Mouse (Mus musculus): ENCODE results near the gene Fstl4. TPM values are rescaled to one million over a fixed set of nuclear protein-coding genes. Genes with fewer than 3 reads are reported as not detected.
A peak's percentile ranks its signal among the peaks of the same experiment; 100 is the strongest.

Gene Fstl4
- 15.9 and 16.5 TPM in 2 replicates for polyA plus RNA-seq (2015; fragmentation: Nextera tagmentation; extraction: Ambion mirVana)

GRCm38 (mm10) chr11:52764461-52764893 lies at the start of gene Fstl4:
Gene Fstl4, plus strand, starts transcription at chr11:52764634.
- Histone ChIP-seq H3K4me3 (replicated peaks) (peak within 1 kb of the TSS; percentile 60), H3K36me3 (no peaks in the 10 kb centered on the region), H3K27me3 (replicated peaks) (peaks cover 44% of the 10 kb centered on the region), H3K9ac (replicated peaks) (peak within 1 kb of the TSS; percentile 56), H3K27ac (replicated peaks) (no peak within 1 kb of the TSS), H3K4me2 (peak within 1 kb of the TSS; percentile 97), H3K9me3 (replicated peaks) (no peaks in the 10 kb centered on the region), H3K4me1 (peaks cover 27% of the 10 kb centered on the region)
- WGBS = 0% methylated on average over 37 of the region's 48 CpGs
- ATAC-seq (ENCODE audit: low FRiP score) = peak; percentile 65

GRCm38 (mm10) chr11:52718570-52718969 lies 45.9 kb upstream of the Fstl4 start:
- Histone ChIP-seq H3K4me3 (replicated peaks) (no peak overlapping the region), H3K36me3 (no peaks in the 10 kb centered on the region), H3K27ac (replicated peaks) (no peak overlapping the region), H3K4me2 (no peak overlapping the region), H3K9ac (replicated peaks) (no peak overlapping the region), H3K27me3 (replicated peaks) (no peaks in the 10 kb centered on the region), H3K4me1 (no peaks in the 10 kb centered on the region), H3K9me3 (replicated peaks) (no peaks in the 10 kb centered on the region)
- ATAC-seq (ENCODE audit: low FRiP score) = no peak
- 81% methylated on average over 1 of the region's 1 CpGs for WGBS

GRCm38 (mm10) chr11:52721087-52721486 lies 43.3 kb upstream of the Fstl4 start:
- Histone ChIP-seq H3K9me3 (replicated peaks) (no peaks in the 10 kb centered on the region), H3K27me3 (replicated peaks) (no peaks in the 10 kb centered on the region), H3K27ac (replicated peaks) (no peak overlapping the region), H3K9ac (replicated peaks) (no peak overlapping the region), H3K4me3 (replicated peaks) (no peak overlapping the region), H3K4me2 (no peak overlapping the region), H3K36me3 (no peaks in the 10 kb centered on the region), H3K4me1 (no peaks in the 10 kb centered on the region)
- no peak for ATAC-seq (ENCODE audit: low FRiP score)
- 77% methylated on average over 6 of the region's 6 CpGs for WGBS

- ATAC-seq (ENCODE audit: low FRiP score) = no peak
- Histone ChIP-seq H3K27ac (replicated peaks) (no peak overlapping the region), H3K27me3 (replicated peaks) (no peaks in the 10 kb centered on the region), H3K4me3 (replicated peaks) (no peak overlapping the region), H3K9me3 (replicated peaks) (no peaks in the 10 kb centered on the region), H3K36me3 (no peaks in the 10 kb centered on the region), H3K4me2 (no peak overlapping the region), H3K9ac (replicated peaks) (no peak overlapping the region), H3K4me1 (no peaks in the 10 kb centered on the region)
- 61% methylated on average over 4 of the region's 4 CpGs for WGBS
These were observed 41.7 kb upstream of the Fstl4 start for GRCm38 (mm10) chr11:52722706-52723105.

- WGBS = 100% methylated on average over 1 of the region's 1 CpGs
- H3K4me3 ChIP-seq (replicated peaks) = no peak overlapping the region
- no peaks in the 10 kb centered on the region for H3K9me3 ChIP-seq (replicated peaks)
- no peak overlapping the region for H3K27ac ChIP-seq (replicated peaks)
- H3K4me2 ChIP-seq = no peak overlapping the region
- no peaks in the 10 kb centered on the region for H3K4me1 ChIP-seq
- H3K27me3 ChIP-seq (replicated peaks) = no peaks in the 10 kb centered on the region
- ATAC-seq (ENCODE audit: low FRiP score) = no peak
- H3K9ac ChIP-seq (replicated peaks) = no peak overlapping the region
- no peaks in the 10 kb centered on the region for H3K36me3 ChIP-seq
These were observed 38.4 kb upstream of the Fstl4 start for GRCm38 (mm10) chr11:52726001-52726400.

- Histone ChIP-seq H3K9ac (replicated peaks) (no peak overlapping the region), H3K4me1 (no peaks in the 10 kb centered on the region), H3K36me3 (no peaks in the 10 kb centered on the region), H3K27ac (replicated peaks) (no peak overlapping the region), H3K4me3 (replicated peaks) (no peak overlapping the region), H3K27me3 (replicated peaks) (no peaks in the 10 kb centered on the region), H3K9me3 (replicated peaks) (no peaks in the 10 kb centered on the region), H3K4me2 (no peak overlapping the region)
- no peak for ATAC-seq (ENCODE audit: low FRiP score)
- 63% methylated on average over 15 of the region's 15 CpGs for WGBS
These were observed 36.0 kb upstream of the Fstl4 start for GRCm38 (mm10) chr11:52728479-52728878.

- no peak for ATAC-seq (ENCODE audit: low FRiP score)
- H3K36me3 ChIP-seq = no peaks in the 10 kb centered on the region
These were observed 34.5 kb upstream of the Fstl4 start for GRCm38 (mm10) chr11:52729890-52730289.

GRCm38 (mm10) chr11:52731979-52732378 lies 32.5 kb upstream of the Fstl4 start:
- Histone ChIP-seq H3K4me2 (no peak overlapping the region), H3K36me3 (no peaks in the 10 kb centered on the region), H3K9me3 (replicated peaks) (no peaks in the 10 kb centered on the region), H3K9ac (replicated peaks) (no peak overlapping the region), H3K4me3 (replicated peaks) (no peak overlapping the region), H3K27me3 (replicated peaks) (no peaks in the 10 kb centered on the region), H3K27ac (replicated peaks) (no peak overlapping the region), H3K4me1 (no peaks in the 10 kb centered on the region)
- 49% methylated on average over 8 of the region's 8 CpGs for WGBS
- ATAC-seq (ENCODE audit: low FRiP score) = no peak

More at GRCm38 (mm10) chr11:52729890-52730289, 34.5 kb upstream of the Fstl4 start:
- Histone ChIP-seq H3K4me1 (no peaks in the 10 kb centered on the region), H3K4me3 (replicated peaks) (no peak overlapping the region), H3K9me3 (replicated peaks) (no peaks in the 10 kb centered on the region), H3K4me2 (no peak overlapping the region), H3K27ac (replicated peaks) (no peak overlapping the region), H3K27me3 (replicated peaks) (no peaks in the 10 kb centered on the region), H3K9ac (replicated peaks) (no peak overlapping the region)
- WGBS = 87% methylated on average over 5 of the region's 5 CpGs

GRCm38 (mm10) chr11:52734493-52735195 lies 29.8 kb upstream of the Fstl4 start:
- Histone ChIP-seq H3K4me2 (no peak overlapping the region), H3K4me3 (replicated peaks) (no peak overlapping the region), H3K9ac (replicated peaks) (no peak overlapping the region), H3K27me3 (replicated peaks) (no peaks in the 10 kb centered on the region), H3K4me1 (0 out of 2 replicates have a peak, but pooled peaks cover 3% of the 10 kb centered on the region), H3K9me3 (replicated peaks) (no peaks in the 10 kb centered on the region), H3K27ac (replicated peaks) (no peak overlapping the region), H3K36me3 (no peaks in the 10 kb centered on the region)
- ATAC-seq (ENCODE audit: low FRiP score) = no peak
- WGBS = 84% methylated on average over 6 of the region's 6 CpGs

- no peaks in the 10 kb centered on the region for H3K9me3 ChIP-seq (replicated peaks)
- H3K4me3 ChIP-seq (replicated peaks) = no peak overlapping the region
- no peaks in the 10 kb centered on the region for H3K36me3 ChIP-seq
- H3K27ac ChIP-seq (replicated peaks) = no peak overlapping the region
- 0 out of 2 replicates have a peak, but pooled peaks cover 3% of the 10 kb centered on the region for H3K4me1 ChIP-seq
- no peak overlapping the region for H3K9ac ChIP-seq (replicated peaks)
- 29% methylated on average over 9 of the region's 9 CpGs for WGBS
- no peaks in the 10 kb centered on the region for H3K27me3 ChIP-seq (replicated peaks)
- H3K4me2 ChIP-seq = no peak overlapping the region
- ATAC-seq (ENCODE audit: low FRiP score) = no peak
These were observed 25.2 kb upstream of the Fstl4 start for GRCm38 (mm10) chr11:52739187-52739586.

GRCm38 (mm10) chr11:52740466-52740865 lies 24.0 kb upstream of the Fstl4 start:
- Histone ChIP-seq H3K4me1 (0 out of 2 replicates have a peak, but pooled peaks cover 3% of the 10 kb centered on the region), H3K4me3 (replicated peaks) (no peak overlapping the region), H3K9me3 (replicated peaks) (no peaks in the 10 kb centered on the region), H3K4me2 (no peak overlapping the region), H3K36me3 (no peaks in the 10 kb centered on the region), H3K27ac (replicated peaks) (no peak overlapping the region), H3K27me3 (replicated peaks) (no peaks in the 10 kb centered on the region), H3K9ac (replicated peaks) (no peak overlapping the region)
- no peak for ATAC-seq (ENCODE audit: low FRiP score)

- H3K9ac ChIP-seq (replicated peaks) = no peak overlapping the region
- H3K4me3 ChIP-seq (replicated peaks) = no peak overlapping the region
- no peak for ATAC-seq (ENCODE audit: low FRiP score)
- no peak overlapping the region for H3K4me2 ChIP-seq
- H3K36me3 ChIP-seq = no peaks in the 10 kb centered on the region
- 0 out of 2 replicates have a peak, but pooled peaks cover 2% of the 10 kb centered on the region for H3K4me1 ChIP-seq
- no peaks in the 10 kb centered on the region for H3K9me3 ChIP-seq (replicated peaks)
- no peaks in the 10 kb centered on the region; the same call in none of the 2 replicates for H3K27me3 ChIP-seq (replicated peaks)
- no peak overlapping the region for H3K27ac ChIP-seq (replicated peaks)
These were observed 20.5 kb upstream of the Fstl4 start for GRCm38 (mm10) chr11:52743956-52744355.
